7 mouse cellular contexts compared by ENCODE assay signal in genomic region chr6:94647574-94648430, GRCm38 (mm10). TPM values are rescaled to one million over a fixed set of nuclear protein-coding genes. Genes with fewer than 3 reads are reported as not detected.
A peak's percentile ranks its signal among the peaks of the same experiment; 100 is the strongest.
DNase-seq lines count a peak whose midpoint lies in the region; ATAC-seq and TF ChIP-seq lines count a peak whose summit lies in the region.

No protein-coding gene starts in this region.

- H3K27me3 ChIP-seq in Patski: no peaks in the 10 kb centered on the region
- H3K27me3 ChIP-seq in forebrain, embryonic 15.5 days: no peaks in the 10 kb centered on the region
- H3K27me3 ChIP-seq in stomach, embryonic 16.5 days (ENCODE audit: control insufficient read depth, insufficient read depth, low read length): no peaks in the 10 kb centered on the region

- POLR2A ChIA-PET in Patski (lab: Charles Lee): interaction anchor here (0.6 to 1.9 kb wide), 6 partner anchors 10 to 289 kb away, joined by 3 to 12 read pairs (median 4); partner anchors contain the start of gene Lrig1

- H3K36me3 ChIP-seq in forebrain, embryonic 15.5 days: no peaks in the 10 kb centered on the region
- H3K36me3 ChIP-seq in stomach, embryonic 16.5 days (ENCODE audit: control insufficient read depth, insufficient read depth, low read length): no peaks in the 10 kb centered on the region

- CTCF ChIA-PET in Patski (lab: Charles Lee): interaction anchor here (0.8 to 2.0 kb wide), 3 partner anchors 9 to 20 kb away, joined by 3 to 9 read pairs (median 5); no protein-coding TSS in a partner anchor

- peak; percentile 88 for DNase-seq in Patski (ENCODE audit: low read depth, low spot score)
- peak; percentile 79 for DNase-seq in heart, postnatal 4 days
- peak; percentile 32 to 59 for DNase-seq in layer of hippocampus, adult 8-10 months (ENCODE audit: low spot score in 2 of 2)
- peak; percentile 66 to 87 for DNase-seq in lung, postnatal 4 days

- H3K4me3 ChIP-seq in brown adipose tissue, adult 24 weeks (ENCODE audit: insufficient read depth, low read depth, low read length): no peak overlapping the region
- no peak overlapping the region for H3K4me3 ChIP-seq in forebrain, embryonic 15.5 days
- no peak overlapping the region for H3K4me3 ChIP-seq in stomach, embryonic 16.5 days (replicated peaks; ENCODE audit: low read length)

- H3K27ac ChIP-seq in brown adipose tissue, adult 24 weeks (replicated peaks; ENCODE audit: low read depth, low read length): peak overlapping the region; percentile 94
- peak overlapping the region; percentile 51 for H3K27ac ChIP-seq in forebrain, embryonic 15.5 days (replicated peaks)
- H3K27ac ChIP-seq in stomach, embryonic 16.5 days (ENCODE audit: low read length): peak overlapping the region; percentile 70

- H3K4me2 ChIP-seq in forebrain, embryonic 15.5 days (replicated peaks): no peak overlapping the region
- peak overlapping the region; percentile 23; the same call in 1 of the 2 replicates for H3K4me2 ChIP-seq in stomach, embryonic 16.5 days (ENCODE audit: low read depth, low read length)

- 10% methylated on average over 10 of the region's 10 CpGs for WGBS in forebrain, embryonic 15.5 days
- 14% methylated on average over 10 of the region's 10 CpGs for WGBS in stomach, embryonic 16.5 days

- H3K9me3 ChIP-seq in forebrain, embryonic 15.5 days: no peaks in the 10 kb centered on the region
- H3K9me3 ChIP-seq in stomach, embryonic 16.5 days (replicated peaks; ENCODE audit: control insufficient read depth, low read length): no peaks in the 10 kb centered on the region

- H3K4me1 ChIP-seq in brown adipose tissue, adult 24 weeks (ENCODE audit: control insufficient read depth, insufficient read depth, insufficient read length, low read length): peaks cover 38% of the 10 kb centered on the region
- peaks cover 36% of the 10 kb centered on the region for H3K4me1 ChIP-seq in forebrain, embryonic 15.5 days
- H3K4me1 ChIP-seq in stomach, embryonic 16.5 days (ENCODE audit: control insufficient read depth, insufficient read depth, low read length): peaks cover 59% of the 10 kb centered on the region

- in situ Hi-C loops in Patski (cut with MboI; ENCODE audit: low pct_unique_long_range_greater_than_20kb): no loop called here

- ATAC-seq in Patski: peak; percentile 75
- ATAC-seq in forebrain, embryonic 15.5 days (replicated peaks): peak; percentile 80
- ATAC-seq in stomach, embryonic 16.5 days (ENCODE audit: insufficient read depth, low FRiP score): peak; percentile 79

- H3K9ac ChIP-seq in forebrain, embryonic 15.5 days (replicated peaks): no peak overlapping the region
- H3K9ac ChIP-seq in stomach, embryonic 16.5 days (ENCODE audit: low read length): 0 out of 2 replicates have a peak overlapping the region, but pooled peaks have one; percentile 41

- TF ChIP-seq CTCF in Patski (IDR thresholded peaks at IDR 0.05): no peak

RNA-seq across cellular contexts. Expression of gene Lrig1, which starts 52.2 kb away (rescaled TPM):
- 45.8 TPM for polyA plus RNA-seq in Patski (2021)
- 23.3 and 47.0 TPM in 2 replicates for polyA plus RNA-seq in brown adipose tissue, adult 24 weeks (2012; ENCODE audit: insufficient read depth, insufficient read length, missing spikeins)
- polyA plus RNA-seq in forebrain, embryonic 15.5 days (2015; fragmentation: Nextera tagmentation; extraction: Ambion mirVana): 7.4 and 9.8 TPM in 2 replicates
- 10 to 100 TPM; 25.0 to 26.9 TPM for total RNA-seq in heart, postnatal 4 days (2021)
- total RNA-seq in layer of hippocampus, adult 8-10 months (2022): 10 to 100 TPM; 25.4 to 44.9 (median 33.5) TPM
- 18.3 and 24.0 TPM in 2 replicates for polyA plus RNA-seq in stomach, embryonic 16.5 days (2015; fragmentation: Nextera tagmentation; extraction: Ambion mirVana)
